Mouse (Mus musculus) heart, embryonic 16.5 days (tissue): ENCODE results near the gene Ncoa1. TPM values are rescaled to one million over a fixed set of nuclear protein-coding genes. Genes with fewer than 3 reads are reported as not detected.
"Not testable (repeated sequence)": the region's sequence is repeated elsewhere in the genome, so short reads cannot be mapped to it uniquely, and the experiment has no call there.

Experiments used
- ATAC-seq: fragments of 200-750 bp; cut with Nextera tagmentation; replicated peaks from 2 replicates; pipeline ENCODE4 v1.8.0; 2017; ENCODE audit warnings: moderate number of reproducible peaks; ENCODE audit not compliant: insufficient read depth, low FRiP score; ENCODE audit errors: extremely low read depth
- H3K27ac ChIP-seq: fragments of 300-500 bp; sonication (generic); 2 replicates; pipeline ENCODE4 v1.5.1; 2014; ENCODE audit warnings: mild to moderate bottlenecking, low read length, control low read depth, moderate library complexity
- H3K27me3 ChIP-seq: fragments of 300-500 bp; sonication (generic); 2 replicates; pipeline ENCODE4 v1.6.1; 2014; ENCODE audit warnings: low read length, mixed read lengths; ENCODE audit not compliant: control insufficient read depth, insufficient read depth
- H3K36me3 ChIP-seq: fragments of 300-500 bp; sonication (generic); 2 replicates; pipeline ENCODE4 v1.6.1; 2014; ENCODE audit not compliant: control insufficient read depth, insufficient read depth
- H3K4me1 ChIP-seq: fragments of 300-500 bp; sonication (generic); 2 replicates; pipeline ENCODE4 v1.6.1; 2014; ENCODE audit warnings: low read length, mixed read lengths; ENCODE audit not compliant: control insufficient read depth, insufficient read depth
- H3K4me2 ChIP-seq: fragments of 300-500 bp; sonication (generic); 2 replicates; pipeline ENCODE4 v1.6.1; 2014; ENCODE audit warnings: low read depth, mild to moderate bottlenecking, control low read depth, low read length
- H3K4me3 ChIP-seq: fragments of 300-500 bp; sonication (generic); 2 replicates; pipeline ENCODE4 v1.5.1; 2014; ENCODE audit warnings: mild to moderate bottlenecking, control low read depth, low read length
- H3K9ac ChIP-seq: fragments of 300-500 bp; sonication (generic); 2 replicates; pipeline ENCODE4 v1.6.1; 2014; ENCODE audit warnings: low read length, control low read depth
- H3K9me3 ChIP-seq: fragments of 300-500 bp; sonication (generic); replicated peaks from 2 replicates; pipeline ENCODE4 v1.6.1; 2016; ENCODE audit warnings: low read length; ENCODE audit not compliant: control insufficient read depth
- WGBS: fragments of 180-500 bp; shearing (Covaris S2); extraction: QIAGEN DNeasy Blood & Tissue Kit; methylation state at CpG from one replicate; pipeline ENCODE4 v1.1.7; 2014; 5-methylcytosine and 5-hydroxymethylcytosine counted together
- polyA plus RNA-seq: library from polyadenylated mRNA; unstranded; fragments of >200 nt; fragmentation: Nextera tagmentation; extraction: Ambion mirVana; gene quantifications from 2 replicates; pipeline ENCODE4 v1.2.1, GENCODE M21; 2015

The Ncoa1 gene
- polyA plus RNA-seq, 1 experiment from 2014 or later, result 6.0 TPM

- no peak overlapping the region for H3K4me2 ChIP-seq
- H3K27ac ChIP-seq, result no peak overlapping the region
- H3K9me3 ChIP-seq, result no peaks in the 10 kb centered on the region
- no peak overlapping the region for H3K4me3 ChIP-seq
- ATAC-seq, result no peak
- H3K36me3 ChIP-seq, result no peaks in the 10 kb centered on the region
- no peak overlapping the region for H3K9ac ChIP-seq
- WGBS, result 76% methylated on average over 1 of the region's 1 CpGs
- peaks cover 4% of the 10 kb centered on the region; the same call in 1 of the 2 replicates for H3K4me1 ChIP-seq
- no peaks in the 10 kb centered on the region for H3K27me3 ChIP-seq
Measured at GRCm38 (mm10) chr12:4371406-4371805, 105.6 kb downstream of the Ncoa1 start.

DNA sequence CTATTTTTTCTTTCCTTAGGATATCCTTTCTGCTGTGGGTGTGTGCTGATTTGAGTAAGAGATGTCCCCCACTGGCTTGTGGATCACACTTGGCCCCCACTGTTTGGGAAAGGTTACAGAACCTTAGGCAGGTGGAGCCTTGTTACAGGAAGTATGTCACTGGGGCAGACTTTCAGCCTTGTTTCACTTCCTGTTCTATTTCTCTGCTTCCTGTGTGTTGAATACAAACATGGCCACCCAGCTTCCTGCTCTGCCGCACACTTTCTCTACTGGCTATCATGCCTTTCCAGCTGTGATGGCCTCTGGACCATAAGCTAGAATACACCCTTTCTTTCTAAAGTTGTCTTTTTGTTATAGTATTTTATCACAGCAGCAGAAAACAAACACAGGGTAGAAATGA is 111.0 kb downstream of the Ncoa1 start:
- no peak for ATAC-seq
- Histone ChIP-seq H3K9me3 (no peaks in the 10 kb centered on the region), H3K27ac (no peak overlapping the region), H3K9ac (no peak overlapping the region), H3K4me2 (no peak overlapping the region), H3K4me3 (no peak overlapping the region), H3K36me3 (no peaks in the 10 kb centered on the region), H3K4me1 (no peaks in the 10 kb centered on the region), H3K27me3 (no peaks in the 10 kb centered on the region)
- WGBS, result 78% methylated on average over 1 of the region's 1 CpGs

DNA sequence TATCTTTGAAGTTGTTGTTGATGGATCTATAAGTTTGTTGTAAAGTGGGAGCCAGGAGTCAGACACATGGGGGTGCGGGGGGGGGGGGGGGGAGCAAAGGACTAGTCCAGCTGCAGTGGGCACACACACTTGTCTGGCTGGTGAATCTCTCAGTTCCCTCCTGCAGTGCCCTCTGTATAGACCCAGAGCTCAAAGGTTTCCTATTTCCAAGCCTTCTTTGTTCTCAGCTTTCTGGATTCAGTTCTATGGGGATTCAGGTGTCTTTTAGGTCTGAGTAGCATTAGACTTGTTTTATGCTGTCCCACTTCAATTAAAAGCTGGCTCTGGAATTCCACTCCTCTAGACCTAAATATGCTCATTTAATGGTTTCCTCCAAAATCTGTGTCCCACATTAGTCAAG is 117.5 kb downstream of the Ncoa1 start:
- H3K27ac ChIP-seq, result no peak overlapping the region
- H3K4me1 ChIP-seq, result peaks cover 4% of the 10 kb centered on the region; the same call in 1 of the 2 replicates
- no peak overlapping the region for H3K4me2 ChIP-seq
- no peaks in the 10 kb centered on the region for H3K9me3 ChIP-seq
- no peaks in the 10 kb centered on the region for H3K36me3 ChIP-seq
- no peak overlapping the region for H3K9ac ChIP-seq
- no peak overlapping the region for H3K4me3 ChIP-seq
- no peak for ATAC-seq
- H3K27me3 ChIP-seq, result no peaks in the 10 kb centered on the region
- WGBS, result 56% methylated on average over 1 of the region's 1 CpGs

GRCm38 (mm10) chr12:4358653-4359052 is 118.3 kb downstream of the Ncoa1 start:
- not testable (repeated sequence) for H3K9me3 ChIP-seq, H3K36me3 ChIP-seq, H3K4me2 ChIP-seq, H3K4me3 ChIP-seq, H3K4me1 ChIP-seq, H3K27me3 ChIP-seq, H3K27ac ChIP-seq, H3K9ac ChIP-seq, ATAC-seq
- WGBS, result 85% methylated on average over 2 of the region's 2 CpGs

DNA sequence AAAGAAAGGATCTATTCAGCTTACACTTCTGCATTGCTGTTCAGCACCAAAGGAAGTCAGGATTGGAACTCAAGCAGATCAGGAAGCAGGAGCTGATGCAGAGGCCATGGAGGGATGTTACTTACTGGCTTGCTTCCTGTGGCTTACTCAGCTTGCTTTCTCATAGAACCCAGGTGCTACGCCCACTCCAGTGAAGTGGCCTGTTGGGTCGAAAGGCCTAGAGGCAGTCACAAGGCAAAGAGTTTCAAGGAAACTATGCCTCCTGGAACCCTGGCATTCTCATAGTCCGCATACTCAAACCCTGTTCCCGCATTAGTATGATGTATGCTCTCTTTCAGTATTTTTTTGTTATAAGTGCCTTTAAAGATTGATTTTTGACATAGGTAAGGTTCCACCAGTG is 118.9 kb downstream of the Ncoa1 start:
- ATAC-seq, result no peak
- H3K4me1 ChIP-seq, result peaks cover 4% of the 10 kb centered on the region; the same call in 1 of the 2 replicates
- no peak overlapping the region for H3K27ac ChIP-seq
- 87% methylated on average over 4 of the region's 4 CpGs for WGBS
- no peaks in the 10 kb centered on the region for H3K27me3 ChIP-seq
- H3K4me2 ChIP-seq, result no peak overlapping the region
- no peak overlapping the region for H3K4me3 ChIP-seq
- no peaks in the 10 kb centered on the region for H3K9me3 ChIP-seq
- no peaks in the 10 kb centered on the region for H3K36me3 ChIP-seq
- H3K9ac ChIP-seq, result no peak overlapping the region

DNA sequence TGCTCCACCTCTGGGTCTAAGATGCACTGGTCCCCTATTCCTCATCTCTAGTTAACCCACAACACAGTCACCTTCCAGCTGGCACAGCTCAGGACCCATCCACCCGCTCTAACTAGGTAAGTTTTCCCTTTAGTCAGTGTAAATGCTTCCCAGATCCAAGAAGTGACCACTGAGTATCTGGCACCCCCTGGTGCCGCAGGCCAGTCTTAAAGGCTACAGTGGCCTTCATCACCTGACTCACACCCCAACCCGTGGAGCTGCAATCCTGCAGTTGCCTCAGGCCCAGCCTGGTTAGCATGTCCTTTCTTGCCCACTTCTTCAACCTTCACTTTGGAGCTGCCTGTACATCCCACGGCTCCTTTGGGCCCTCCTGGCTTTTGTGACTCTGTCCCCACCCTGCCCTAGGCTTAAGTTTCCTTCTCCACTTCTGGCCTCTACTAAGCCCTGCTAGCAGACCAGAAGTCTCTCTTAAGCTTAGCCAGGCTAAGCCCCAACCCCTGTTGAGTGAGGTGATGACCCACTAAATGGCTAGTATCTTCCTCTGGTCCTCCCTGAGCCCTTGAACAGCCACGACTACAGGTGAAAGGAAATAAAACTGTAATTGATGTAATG is 120.0 kb downstream of the Ncoa1 start:
- no peak overlapping the region for H3K27ac ChIP-seq
- 77% methylated on average over 5 of the region's 5 CpGs for WGBS
- no peak overlapping the region for H3K4me2 ChIP-seq
- ATAC-seq, result peak; percentile 52; the same call in 1 of the 2 replicates
- H3K4me1 ChIP-seq, result peaks cover 4% of the 10 kb centered on the region; the same call in 1 of the 2 replicates
- no peak overlapping the region for H3K4me3 ChIP-seq
- no peaks in the 10 kb centered on the region for H3K9me3 ChIP-seq
- no peaks in the 10 kb centered on the region for H3K36me3 ChIP-seq
- no peak overlapping the region for H3K9ac ChIP-seq
- no peaks in the 10 kb centered on the region for H3K27me3 ChIP-seq

GRCm38 (mm10) chr12:4355019-4355730 is 121.8 kb downstream of the Ncoa1 start:
- Histone ChIP-seq H3K27me3 (no peaks in the 10 kb centered on the region), H3K4me1 (peaks cover 4% of the 10 kb centered on the region; the same call in 1 of the 2 replicates), H3K9me3 (no peaks in the 10 kb centered on the region), H3K27ac (no peak overlapping the region), H3K9ac (no peak overlapping the region), H3K4me2 (0 out of 2 replicates have a peak overlapping the region, but pooled peaks have one; percentile 18), H3K4me3 (no peak overlapping the region), H3K36me3 (no peaks in the 10 kb centered on the region)
- ATAC-seq, result no peak
- WGBS, result 43% methylated on average over 2 of the region's 2 CpGs

- 84% methylated on average over 2 of the region's 2 CpGs for WGBS
- Histone ChIP-seq H3K9ac (no peak overlapping the region), H3K27ac (no peak overlapping the region), H3K4me3 (no peak overlapping the region), H3K36me3 (no peaks in the 10 kb centered on the region), H3K4me1 (no peaks in the 10 kb centered on the region), H3K9me3 (no peaks in the 10 kb centered on the region), H3K4me2 (no peak overlapping the region), H3K27me3 (no peaks in the 10 kb centered on the region)
- no peak for ATAC-seq
Measured at GRCm38 (mm10) chr12:4343216-4343615, 133.8 kb downstream of the Ncoa1 start.

DNA sequence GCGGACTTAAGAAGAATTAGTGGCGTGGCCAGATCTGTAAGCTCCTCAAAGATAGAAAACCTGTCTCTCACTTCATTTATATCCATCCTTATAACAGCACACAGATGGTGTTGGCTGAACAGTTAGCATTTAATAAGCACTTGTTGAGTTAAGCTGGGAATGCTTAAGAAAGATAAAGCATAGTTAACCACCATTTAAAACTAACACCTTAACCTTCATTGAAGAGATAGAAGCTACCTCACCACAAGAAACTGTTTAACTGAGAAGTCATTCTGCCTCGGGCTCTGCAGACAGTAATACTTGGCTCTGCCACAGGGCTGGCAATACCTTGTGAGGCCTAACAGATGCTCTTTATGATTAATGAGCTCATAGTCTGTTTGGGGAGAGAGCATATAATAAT is 134.9 kb downstream of the Ncoa1 start:
- no peak for ATAC-seq
- no peak overlapping the region for H3K4me2 ChIP-seq
- no peaks in the 10 kb centered on the region for H3K27me3 ChIP-seq
- no peak overlapping the region for H3K27ac ChIP-seq
- H3K9me3 ChIP-seq, result no peaks in the 10 kb centered on the region
- no peak overlapping the region for H3K4me3 ChIP-seq
- 74% methylated on average over 3 of the region's 3 CpGs for WGBS
- no peaks in the 10 kb centered on the region for H3K4me1 ChIP-seq
- H3K36me3 ChIP-seq, result no peaks in the 10 kb centered on the region
- H3K9ac ChIP-seq, result no peak overlapping the region
